Mouse (Mus musculus) liver, embryonic 15.5 days (tissue): ENCODE measurements around the gene Rcor2. TPM values are rescaled to one million over a fixed set of nuclear protein-coding genes. Genes with fewer than 3 reads are reported as not detected.
A peak's percentile ranks its signal among the peaks of the same experiment; 100 is the strongest.

Source experiments
- ATAC-seq: fragments of 200-750 bp; cut with Nextera tagmentation; 2 replicates; pipeline ENCODE4 v1.8.0; 2017; ENCODE audit warnings: moderate number of reproducible peaks, mild to moderate bottlenecking, moderate library complexity; ENCODE audit not compliant: insufficient read depth
- H3K27ac ChIP-seq: fragments of 300-500 bp; sonication (generic); replicated peaks from 2 replicates; pipeline ENCODE4 v1.5.1; 2015; ENCODE audit warnings: mild to moderate bottlenecking, inconsistent platforms
- H3K27me3 ChIP-seq: fragments of 300-500 bp; sonication (generic); 2 replicates; pipeline ENCODE4 v1.6.1; 2015; ENCODE audit warnings: mild to moderate bottlenecking, inconsistent platforms
- H3K36me3 ChIP-seq: fragments of 300-500 bp; sonication (generic); replicated peaks from 2 replicates; pipeline ENCODE4 v1.6.1; 2015; ENCODE audit warnings: moderate library complexity, mild to moderate bottlenecking, inconsistent platforms
- H3K4me1 ChIP-seq: fragments of 300-500 bp; sonication (generic); replicated peaks from 2 replicates; pipeline ENCODE4 v1.6.1; 2015; ENCODE audit warnings: inconsistent platforms
- H3K4me2 ChIP-seq: fragments of 300-500 bp; sonication (generic); 2 replicates; pipeline ENCODE4 v1.6.1; 2015; ENCODE audit warnings: moderate library complexity, mild to moderate bottlenecking, inconsistent platforms
- H3K4me3 ChIP-seq: fragments of 300-500 bp; sonication (generic); replicated peaks from 2 replicates; pipeline ENCODE4 v1.5.1; 2015; ENCODE audit warnings: mild to moderate bottlenecking, inconsistent platforms
- H3K9ac ChIP-seq: fragments of 300-500 bp; sonication (generic); 2 replicates; pipeline ENCODE4 v1.6.1; 2015; ENCODE audit warnings: moderate library complexity, mild to moderate bottlenecking, inconsistent platforms
- H3K9me3 ChIP-seq: fragments of 300-500 bp; sonication (generic); replicated peaks from 2 replicates; pipeline ENCODE4 v1.6.1; 2016; ENCODE audit warnings: inconsistent platforms
- WGBS: fragments of 180-500 bp; shearing (Covaris S2); methylation state at CpG from one replicate; pipeline ENCODE4 v1.1.7; 2015; ENCODE audit warnings: mixed read lengths; ENCODE audit not compliant: insufficient replicate concordance; 5-methylcytosine and 5-hydroxymethylcytosine counted together
- polyA plus RNA-seq: library from polyadenylated mRNA; unstranded; fragments of >200 nt; fragmentation: Nextera tagmentation; extraction: Ambion mirVana; gene quantifications from 2 replicates; pipeline ENCODE4 v1.2.1, GENCODE M21; 2015

Rcor2 gene
- polyA plus RNA-seq, 1 experiment from 2014 or later: 1.3 TPM

DNA sequence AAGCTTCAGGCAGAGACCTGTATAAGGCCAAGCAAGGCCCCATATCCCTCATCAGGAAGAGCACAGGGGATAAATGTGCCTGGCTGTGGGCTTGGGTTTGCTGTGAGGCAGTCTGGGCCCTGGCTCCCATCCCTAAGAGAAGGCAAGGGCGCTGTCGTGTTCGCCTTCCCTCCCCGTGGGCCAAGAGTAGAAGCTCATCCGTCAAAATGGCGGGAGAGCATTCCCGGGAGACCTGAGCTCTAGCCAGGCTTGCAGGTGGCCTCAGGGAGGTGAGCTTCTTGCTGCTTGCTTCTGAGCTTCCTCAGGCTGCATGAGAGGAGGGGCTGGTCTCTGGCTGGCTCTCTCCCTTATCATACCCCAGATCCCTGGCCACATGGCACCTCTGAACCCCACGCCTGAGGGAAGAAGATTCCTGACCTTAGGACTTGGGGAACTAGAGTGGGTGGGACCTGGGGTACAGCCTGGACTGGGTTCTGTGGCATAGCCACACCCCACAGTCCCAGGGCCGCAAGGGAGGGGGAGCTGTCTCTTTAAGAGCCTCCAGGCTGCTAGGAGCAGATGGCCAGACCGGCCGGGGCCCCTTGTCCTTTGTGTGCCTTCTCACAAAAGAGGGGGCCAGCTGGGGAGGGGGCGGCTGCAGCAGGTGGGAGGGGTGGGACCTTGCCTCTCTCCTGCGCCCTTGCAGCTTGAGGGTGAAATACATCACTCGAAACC lies 1.5 kb upstream of the Rcor2 start:
- Histone ChIP-seq H3K36me3 (no peaks in the 10 kb centered on the region), H3K4me3 (no peak overlapping the region), H3K9ac (no peak overlapping the region), H3K27me3 (peaks cover 61% of the 10 kb centered on the region), H3K27ac (no peak overlapping the region), H3K4me1 (peaks cover 43% of the 10 kb centered on the region), H3K9me3 (no peaks in the 10 kb centered on the region), H3K4me2 (no peak overlapping the region)
- ATAC-seq: no peak
- 36% methylated on average over 14 of the region's 14 CpGs for WGBS

DNA sequence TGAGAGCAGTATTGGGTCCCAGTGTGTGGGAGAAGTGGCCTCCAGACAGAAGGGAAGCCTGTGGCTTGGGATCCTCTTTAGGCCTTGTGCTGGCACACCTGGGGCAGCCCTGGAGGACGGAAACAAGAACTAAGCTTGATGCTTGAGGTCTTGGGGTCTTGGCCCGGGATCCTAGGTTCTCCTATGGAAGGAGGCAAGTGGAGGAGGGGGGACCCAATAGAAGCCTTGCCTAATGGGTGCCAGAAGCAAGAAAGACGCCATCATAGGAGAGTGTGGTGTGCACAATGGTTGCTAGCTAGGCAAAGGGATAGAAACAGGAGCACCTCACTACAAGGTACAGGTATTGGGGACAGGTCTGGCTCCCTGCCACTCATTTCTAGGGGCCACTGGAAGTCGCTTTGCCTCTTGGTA lies 699 bp upstream of the Rcor2 start:
- ATAC-seq: no peak
- H3K4me1 ChIP-seq: peaks cover 43% of the 10 kb centered on the region
- no peak overlapping the region for H3K27ac ChIP-seq
- no peaks in the 10 kb centered on the region for H3K36me3 ChIP-seq
- H3K9me3 ChIP-seq: no peaks in the 10 kb centered on the region
- WGBS: 41% methylated on average over 4 of the region's 4 CpGs
- H3K4me3 ChIP-seq: no peak overlapping the region
- H3K4me2 ChIP-seq: no peak overlapping the region
- H3K27me3 ChIP-seq: peaks cover 61% of the 10 kb centered on the region
- H3K9ac ChIP-seq: no peak overlapping the region

DNA sequence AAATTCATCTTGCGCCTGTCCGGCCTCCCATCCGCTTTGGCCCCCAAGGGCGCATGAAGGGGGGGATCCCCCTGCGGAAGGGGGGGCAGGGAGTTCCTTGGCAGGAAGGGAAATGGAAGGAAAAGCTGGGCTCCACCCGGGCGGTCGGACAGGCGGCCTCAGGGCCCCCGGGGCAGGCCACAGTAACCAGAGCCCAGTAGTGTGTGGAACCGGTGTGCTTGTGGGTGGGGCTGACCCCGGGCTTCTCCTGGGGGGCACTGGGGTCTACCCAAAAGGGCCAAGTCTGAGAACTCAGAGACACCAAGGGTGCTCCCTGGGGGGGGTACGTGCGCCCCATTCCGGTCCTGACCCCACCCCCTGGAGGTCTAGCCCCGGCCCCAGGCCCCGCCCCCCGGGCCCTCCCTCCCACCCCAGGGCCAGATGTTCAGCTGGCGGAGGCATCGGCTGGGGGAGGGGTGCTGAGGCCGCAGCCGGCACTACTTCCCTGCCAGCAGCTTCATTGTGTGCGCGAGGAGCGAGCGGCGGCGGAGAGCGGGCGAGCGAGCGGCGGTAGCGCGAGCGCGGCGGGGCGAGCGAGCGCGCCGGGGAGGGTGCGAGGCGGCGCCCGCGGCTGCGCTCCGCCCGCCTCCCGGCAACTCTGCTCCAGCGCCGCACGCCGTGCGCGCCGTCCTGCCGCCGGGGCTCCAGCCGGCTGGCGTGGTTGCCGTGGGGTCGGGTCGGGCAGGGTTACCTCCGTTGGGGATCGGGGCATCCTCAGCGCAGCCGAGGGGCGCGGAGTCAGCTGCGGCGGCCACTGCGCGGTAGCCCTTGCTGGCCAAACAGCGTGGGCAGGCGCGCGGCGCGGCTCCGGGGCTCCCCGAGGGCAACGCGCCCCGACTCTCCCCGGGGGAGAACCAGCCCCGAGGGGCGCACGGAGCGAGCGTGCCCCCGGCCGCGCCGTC lies 926 bp downstream of the Rcor2 start:
- peak; percentile 38 for ATAC-seq
- WGBS: 1% methylated on average over 79 of the region's 97 CpGs
- peak overlapping the region; percentile 92 for H3K4me2 ChIP-seq
- H3K9me3 ChIP-seq: no peaks in the 10 kb centered on the region
- 0 out of 2 replicates have a peak overlapping the region, but pooled peaks have one; percentile 19 for H3K27ac ChIP-seq
- H3K27me3 ChIP-seq: peaks cover 61% of the 10 kb centered on the region
- H3K9ac ChIP-seq: peak overlapping the region; percentile 35; the same call in 1 of the 2 replicates
- no peaks in the 10 kb centered on the region for H3K36me3 ChIP-seq
- H3K4me3 ChIP-seq: peak overlapping the region; percentile 62
- peaks cover 43% of the 10 kb centered on the region for H3K4me1 ChIP-seq

DNA sequence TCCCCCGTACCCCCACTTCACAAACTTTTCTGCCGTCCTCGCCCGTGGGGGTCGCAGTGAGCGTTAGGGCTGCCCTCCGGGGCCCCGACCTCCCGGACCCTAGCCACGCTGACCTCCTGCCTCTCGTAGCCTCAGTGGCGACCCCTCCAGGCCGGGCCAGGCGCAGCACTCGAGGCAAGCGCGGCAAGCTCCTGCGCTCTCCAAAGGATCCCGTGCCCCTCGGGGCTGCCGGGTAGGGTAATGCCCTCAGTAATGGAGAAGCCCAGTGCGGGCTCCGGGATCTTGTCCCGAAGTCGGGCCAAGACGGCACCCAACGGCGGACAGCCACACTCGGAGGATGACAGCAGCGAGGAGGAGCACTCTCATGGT lies 1.6 kb downstream of the Rcor2 start:
- under 1% methylated on average over 30 of the region's 30 CpGs for WGBS
- Histone ChIP-seq H3K4me2 (peak overlapping the region; percentile 92), H3K4me1 (peaks cover 43% of the 10 kb centered on the region), H3K9me3 (no peaks in the 10 kb centered on the region), H3K4me3 (peak overlapping the region; percentile 62), H3K9ac (peak overlapping the region; percentile 35; the same call in 1 of the 2 replicates), H3K27me3 (peaks cover 58% of the 10 kb centered on the region), H3K36me3 (0 out of 2 replicates have a peak, but pooled peaks cover 2% of the 10 kb centered on the region), H3K27ac (no peak overlapping the region)
- peak; percentile 17; the same call in 1 of the 2 replicates for ATAC-seq

DNA sequence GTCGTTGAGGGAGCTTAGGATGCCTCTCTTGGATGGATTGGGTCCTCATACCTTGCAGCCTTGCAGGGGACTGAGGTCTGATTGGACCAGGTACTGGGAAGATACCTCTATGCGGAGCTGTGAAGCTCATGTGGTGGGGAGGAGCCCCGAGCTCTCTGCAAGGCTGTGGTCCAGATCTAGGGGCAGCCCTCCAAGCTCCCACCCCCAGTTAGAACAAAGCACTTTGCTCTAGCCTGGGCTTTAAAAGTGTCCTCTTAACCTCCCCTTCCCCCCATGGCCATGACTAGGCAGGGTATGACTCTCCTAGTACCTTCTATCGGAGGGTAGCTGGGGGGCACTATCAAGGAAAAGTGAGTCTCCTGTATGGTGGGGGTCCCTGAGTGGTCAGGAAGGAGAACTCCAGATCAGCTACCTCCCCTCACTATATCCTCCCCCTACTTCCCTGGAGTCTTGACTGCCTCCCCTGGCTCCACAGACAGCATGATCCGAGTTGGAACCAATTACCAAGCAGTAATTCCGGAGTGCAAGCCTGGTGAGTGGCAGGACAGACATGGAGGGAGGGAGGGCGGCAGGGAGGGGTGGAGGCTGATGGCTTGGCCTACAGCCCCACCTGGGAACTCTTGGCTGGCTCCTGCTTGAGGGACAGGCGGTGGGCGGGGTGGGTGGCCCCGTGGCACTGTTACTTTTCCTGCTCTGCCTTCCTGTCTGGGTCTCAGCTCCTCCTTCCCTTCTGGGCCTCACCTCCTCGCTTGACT lies 2.3 kb downstream of the Rcor2 start:
- WGBS: 19% methylated on average over 11 of the region's 11 CpGs
- ATAC-seq: no peak
- Histone ChIP-seq H3K4me3 (peak overlapping the region; percentile 62), H3K27me3 (peaks cover 55% of the 10 kb centered on the region), H3K27ac (no peak overlapping the region), H3K36me3 (0 out of 2 replicates have a peak, but pooled peaks cover 5% of the 10 kb centered on the region), H3K9ac (peak overlapping the region; percentile 35; the same call in 1 of the 2 replicates), H3K4me2 (peak overlapping the region; percentile 92), H3K4me1 (peaks cover 40% of the 10 kb centered on the region), H3K9me3 (no peaks in the 10 kb centered on the region)

DNA sequence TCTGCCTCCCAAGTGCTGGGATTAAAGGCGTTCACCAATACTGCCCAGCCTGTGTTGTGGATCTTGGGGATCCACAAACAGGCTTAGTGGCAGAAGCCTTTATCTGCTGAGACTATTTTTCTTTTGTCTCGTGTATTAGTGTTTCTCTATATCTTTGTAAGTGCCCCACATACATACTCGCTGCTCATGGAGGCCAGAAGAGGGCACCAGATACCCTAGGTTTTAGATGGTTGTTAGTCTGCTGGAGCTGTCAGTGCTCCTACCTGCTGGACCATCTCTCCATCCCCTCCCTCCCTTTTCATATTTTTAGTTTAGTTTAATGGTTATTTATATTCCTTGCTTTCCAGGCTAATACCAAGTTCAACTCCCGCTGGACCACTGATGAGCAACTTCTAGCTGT lies 6.4 kb downstream of the Rcor2 start:
- Histone ChIP-seq H3K27ac (no peak overlapping the region), H3K36me3 (peaks cover 33% of the 10 kb centered on the region), H3K4me2 (no peak overlapping the region), H3K4me1 (peaks cover 10% of the 10 kb centered on the region), H3K27me3 (peaks cover 15% of the 10 kb centered on the region), H3K9me3 (no peaks in the 10 kb centered on the region), H3K4me3 (no peak overlapping the region), H3K9ac (no peak overlapping the region)
- 80% methylated on average over 4 of the region's 4 CpGs for WGBS
- no peak for ATAC-seq

DNA sequence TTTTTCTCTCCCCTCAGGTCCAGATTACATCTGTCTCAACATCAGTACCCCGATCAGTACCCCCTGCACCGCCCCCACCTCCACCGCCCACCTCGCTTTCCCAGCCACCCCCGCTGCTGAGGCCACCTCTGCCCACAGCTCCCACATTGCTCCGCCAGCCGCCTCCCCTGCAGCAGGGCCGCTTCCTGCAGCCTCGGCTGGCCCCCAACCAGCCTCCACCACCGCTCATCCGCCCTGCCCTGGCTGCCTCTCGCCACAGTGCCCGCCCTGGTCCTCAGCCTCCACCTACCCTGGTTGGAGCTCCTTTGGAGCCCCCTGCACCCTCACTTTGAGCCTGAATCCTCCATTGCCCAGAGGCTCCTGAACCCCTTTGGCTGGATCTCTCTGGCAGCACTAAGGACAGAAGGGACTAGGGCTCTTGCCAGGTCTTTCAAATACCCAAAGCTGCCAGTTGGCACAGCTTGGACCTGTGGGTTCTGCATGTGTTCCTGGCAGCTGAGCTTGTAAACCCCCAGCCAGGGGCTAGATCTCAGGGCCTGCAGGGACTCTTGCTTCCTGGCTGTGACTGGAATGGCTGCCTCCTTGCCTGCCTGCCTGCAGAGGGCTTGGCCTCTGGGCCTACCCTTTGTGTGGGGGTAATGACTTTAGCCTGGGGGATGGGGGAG lies 7.3 kb downstream of the Rcor2 start:
- Histone ChIP-seq H3K9ac (no peak overlapping the region), H3K9me3 (no peaks in the 10 kb centered on the region)
- WGBS: 76% methylated on average over 13 of the region's 13 CpGs

DNA sequence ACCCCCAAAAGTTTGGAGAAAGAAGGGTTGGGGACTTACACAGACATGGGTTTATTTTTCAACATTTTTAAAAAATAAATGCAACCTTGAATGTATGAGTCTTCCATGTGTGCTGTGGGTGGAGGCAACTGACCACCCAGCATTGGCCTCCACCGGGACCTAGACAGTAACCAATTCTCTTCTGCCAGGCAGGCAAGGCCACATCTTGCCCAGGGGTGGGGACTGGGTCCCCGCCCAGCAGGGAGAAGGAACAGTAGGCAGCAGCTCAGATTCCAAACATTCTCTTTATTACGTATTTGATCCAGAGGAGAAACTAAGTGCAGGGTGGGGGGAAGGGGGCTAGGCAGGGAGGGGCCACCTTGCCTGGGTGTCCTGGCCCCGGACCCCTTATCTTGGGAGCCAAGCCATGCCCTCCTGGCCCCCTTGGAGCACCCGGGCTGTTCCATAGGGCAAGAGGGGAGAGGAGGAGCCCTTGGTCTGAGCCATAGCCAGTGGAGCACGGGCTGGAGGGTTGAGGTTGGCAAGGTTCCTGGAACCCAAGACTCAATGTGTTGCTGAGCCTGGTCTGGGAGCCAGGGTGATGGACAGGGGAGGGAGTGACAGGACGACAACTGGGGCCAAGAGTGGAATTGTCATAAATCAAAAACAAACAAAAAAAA lies 8.1 kb downstream of the Rcor2 start:
- Histone ChIP-seq H3K9ac (no peak overlapping the region), H3K4me1 (no peaks in the 10 kb centered on the region; the same call in 1 of the 2 replicates), H3K27ac (no peak overlapping the region), H3K9me3 (no peaks in the 10 kb centered on the region), H3K36me3 (peaks cover 50% of the 10 kb centered on the region), H3K4me2 (no peak overlapping the region), H3K27me3 (no peaks in the 10 kb centered on the region), H3K4me3 (no peak overlapping the region)
- 65% methylated on average over 7 of the region's 7 CpGs for WGBS
- ATAC-seq: no peak

More for the DNA sequence above, 7.3 kb downstream of the Rcor2 start:
- Histone ChIP-seq H3K4me3 (no peak overlapping the region), H3K4me1 (peaks cover under 1% of the 10 kb centered on the region; the same call in 1 of the 2 replicates), H3K27ac (no peak overlapping the region), H3K36me3 (peaks cover 42% of the 10 kb centered on the region), H3K4me2 (no peak overlapping the region), H3K27me3 (peaks cover 5% of the 10 kb centered on the region)
- no peak for ATAC-seq

DNA sequence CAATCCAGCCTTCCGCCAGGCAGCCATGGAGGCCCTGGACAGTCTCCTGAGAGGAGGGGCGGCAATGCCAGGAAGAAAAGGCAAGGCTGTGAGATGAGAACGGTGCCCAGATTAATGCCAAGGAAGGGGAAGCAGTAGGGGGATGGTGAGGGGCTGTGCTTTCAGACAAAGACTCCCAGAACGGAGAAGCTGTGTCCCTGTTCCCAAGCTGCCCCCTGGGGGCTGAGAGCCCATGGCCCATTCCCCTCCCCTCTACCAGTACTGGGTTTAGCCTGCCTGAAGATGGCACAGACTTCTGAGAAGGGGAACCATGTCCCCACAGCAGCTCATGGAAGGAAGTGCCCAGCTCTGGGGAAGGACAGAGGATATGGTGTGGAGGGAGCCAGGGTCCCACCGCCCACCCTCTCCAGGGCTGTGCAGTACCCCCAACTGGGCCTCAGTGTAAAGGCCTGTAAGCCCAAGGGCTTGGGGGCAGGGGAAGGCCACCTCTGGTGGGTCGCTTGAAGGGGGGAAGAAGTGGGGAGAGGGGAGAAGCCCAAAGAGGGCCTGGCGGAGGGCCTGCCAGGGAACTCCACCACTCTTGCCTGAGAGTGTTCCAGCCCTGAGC lies 9.0 kb downstream of the Rcor2 start:
- no peaks in the 10 kb centered on the region for H3K27me3 ChIP-seq
- no peak overlapping the region for H3K4me2 ChIP-seq
- no peak for ATAC-seq
- no peaks in the 10 kb centered on the region for H3K9me3 ChIP-seq
- H3K4me1 ChIP-seq: no peaks in the 10 kb centered on the region; the same call in 1 of the 2 replicates
- H3K36me3 ChIP-seq: peaks cover 59% of the 10 kb centered on the region
- WGBS: 71% methylated on average over 7 of the region's 7 CpGs
- no peak overlapping the region for H3K27ac ChIP-seq
- H3K4me3 ChIP-seq: no peak overlapping the region
- H3K9ac ChIP-seq: no peak overlapping the region
